Mouse (Mus musculus) stomach, postnatal 0 days (tissue): ENCODE measurements around the gene Gnb1l.

Experiments
- CTCF ChIP-seq: IDR thresholded peaks from 2 replicates; pipeline ENCODE4 v1.5.1; 2016; ENCODE audit warnings: antibody characterized with exemption, low read depth, mild to moderate bottlenecking, moderate library complexity
- EP300 ChIP-seq: optimal IDR thresholded peaks from 2 replicates; pipeline ENCODE3; 2016; ENCODE audit warnings: antibody characterized with exemption

DNA sequence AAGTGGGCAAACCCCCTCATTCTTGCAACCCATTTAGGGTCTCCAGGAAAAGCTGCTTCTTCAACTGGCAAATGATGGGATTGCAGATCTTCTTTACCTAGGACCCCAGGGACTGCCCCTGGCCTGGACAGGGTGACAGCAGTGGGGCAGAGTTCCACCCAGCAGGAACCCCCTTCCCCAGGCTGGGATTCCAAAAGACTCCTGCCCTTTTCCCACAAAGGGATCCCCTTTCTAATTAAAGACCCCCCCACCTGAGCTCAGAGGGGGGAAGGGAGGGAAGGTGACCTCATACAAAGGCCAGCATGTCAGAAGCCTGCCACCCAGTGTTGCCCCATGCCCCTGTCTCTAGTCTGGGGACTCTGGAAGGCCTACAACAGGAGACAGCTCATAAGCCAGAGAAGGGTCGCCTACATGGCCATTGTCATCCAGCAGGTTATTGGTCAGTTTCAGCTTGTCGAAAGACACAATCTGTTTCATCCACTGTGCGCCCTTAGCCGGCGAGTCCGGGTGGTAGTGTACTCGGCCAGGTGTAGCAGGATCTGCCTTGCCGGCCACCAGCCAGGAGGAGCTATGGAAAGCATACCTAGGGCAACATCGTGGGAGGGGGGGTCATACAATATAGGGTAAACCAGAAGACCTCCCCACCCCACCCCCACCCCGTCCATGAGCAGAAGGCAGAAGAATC lies 85.3 kb downstream of the Gnb1l start:
- TF ChIP-seq CTCF (no peak), EP300 (no peak)
